8 mouse cellular contexts compared by ENCODE assay signal in genomic region chr19:55877404-55877915, GRCm38 (mm10).
DNase-seq lines count a peak whose midpoint lies in the region; ATAC-seq and TF ChIP-seq lines count a peak whose summit lies in the region.

No protein-coding gene starts in this region.

- no peaks in the 10 kb centered on the region for H3K9me3 ChIP-seq in MEL (replicated peaks; ENCODE audit: insufficient read depth, low read length)
- no peaks in the 10 kb centered on the region for H3K9me3 ChIP-seq in forebrain, embryonic 12.5 days
- H3K9me3 ChIP-seq in hindbrain, embryonic 10.5 days, result no peaks in the 10 kb centered on the region

- no peak overlapping the region for H3K27ac ChIP-seq in MEL (ENCODE audit: control insufficient read depth, low read depth, low read length)
- H3K27ac ChIP-seq in forebrain, embryonic 12.5 days, result 0 out of 2 replicates have a peak overlapping the region, but pooled peaks have one; percentile 46
- peak overlapping the region; percentile 45; the same call in 1 of the 2 replicates for H3K27ac ChIP-seq in hindbrain, embryonic 10.5 days

- no peak overlapping the region for H3K4me3 ChIP-seq in MEL (ENCODE audit: control insufficient read depth in 1 of 2, insufficient read depth in 1 of 2, low read depth in 2 of 2, low read length in 2 of 2)
- no peak overlapping the region for H3K4me3 ChIP-seq in forebrain, embryonic 12.5 days (replicated peaks)
- no peak overlapping the region for H3K4me3 ChIP-seq in hindbrain, embryonic 10.5 days

- TF ChIP-seq EP300 in MEL (IDR thresholded peaks at IDR 0.05; ENCODE audit: low read depth in 1 of 2, low read length in 2 of 2), result no peak

- H3K9ac ChIP-seq in MEL (ENCODE audit: control insufficient read depth, low read depth, low read length, poor library complexity, severe bottlenecking), result no peak overlapping the region
- H3K9ac ChIP-seq in forebrain, embryonic 12.5 days, result no peak overlapping the region

- TF ChIP-seq POLR2A in MEL (IDR thresholded peaks at IDR 0.05; ENCODE audit: control insufficient read depth in 1 of 2, insufficient read depth in 1 of 2, low read depth in 1 of 2, low read length in 2 of 2, poor library complexity in 1 of 2), result no peak
- TF ChIP-seq POLR2A in brain, embryonic 14.5 days (IDR thresholded peaks at IDR 0.05; ENCODE audit: borderline replicate concordance, extremely low read depth, insufficient read depth, insufficient read length, poor library complexity, severe bottlenecking), result no peak

- no peaks in the 10 kb centered on the region for H3K36me3 ChIP-seq in MEL (ENCODE audit: control insufficient read depth in 1 of 2, insufficient read depth in 2 of 2, low read length in 2 of 2)
- H3K36me3 ChIP-seq in forebrain, embryonic 12.5 days (replicated peaks), result no peaks in the 10 kb centered on the region
- no peaks in the 10 kb centered on the region for H3K36me3 ChIP-seq in hindbrain, embryonic 10.5 days

- peak overlapping the region; percentile 9; the same call in 1 of the 2 replicates for H3K4me2 ChIP-seq in forebrain, embryonic 12.5 days

- TF ChIP-seq CTCF in MEL (IDR thresholded peaks at IDR 0.05 in 2 of 3, conservative IDR thresholded peaks at IDR 0.05 in 1 of 3; ENCODE audit: control insufficient read depth in 1 of 3, insufficient read depth in 1 of 3, low read depth in 2 of 3, low read length in 3 of 3, poor library complexity in 1 of 3, severe bottlenecking in 1 of 3), result peak; percentile 87 to 90 (median 90)
- peak; percentile 85 for TF ChIP-seq CTCF in brain, embryonic 14.5 days (IDR thresholded peaks at IDR 0.05; ENCODE audit: borderline replicate concordance, extremely low read depth, insufficient read depth, insufficient read length)

- 12% methylated on average over 7 of the region's 7 CpGs for WGBS in forebrain, embryonic 12.5 days
- WGBS in hindbrain, embryonic 10.5 days, result 20% methylated on average over 7 of the region's 7 CpGs

- no peaks in the 10 kb centered on the region for H3K4me1 ChIP-seq in MEL (ENCODE audit: control insufficient read depth in 1 of 2, insufficient read depth in 2 of 2, low read length in 2 of 2)
- peaks cover 38% of the 10 kb centered on the region for H3K4me1 ChIP-seq in forebrain, embryonic 12.5 days
- H3K4me1 ChIP-seq in hindbrain, embryonic 10.5 days (replicated peaks), result peaks cover 57% of the 10 kb centered on the region

- no peaks in the 10 kb centered on the region; a peak in 1 of 4 replicates for H3K27me3 ChIP-seq in MEL (ENCODE audit: control insufficient read depth in 1 of 2, insufficient read depth in 2 of 2, low read length in 2 of 2)
- H3K27me3 ChIP-seq in forebrain, embryonic 12.5 days, result peaks cover 22% of the 10 kb centered on the region
- H3K27me3 ChIP-seq in hindbrain, embryonic 10.5 days (ENCODE audit: insufficient read depth, poor library complexity, severe bottlenecking), result peaks cover 24% of the 10 kb centered on the region

- TF ChIP-seq RAD21 in MEL (IDR thresholded peaks at IDR 0.05; ENCODE audit: low read depth, low read length), result peak; percentile 81

- peak; percentile 82 for ATAC-seq in forebrain, embryonic 12.5 days (ENCODE audit: low FRiP score)

- peak; percentile 81 for DNase-seq in MEL (ENCODE audit: low read depth, low spot score)
- DNase-seq in brain, embryonic 14.5 days (ENCODE audit: low read depth), result peak; percentile 87
- DNase-seq in hindbrain, embryonic 10.5 days (ENCODE audit: low spot score), result peak; percentile 81
- DNase-seq in layer of hippocampus, postnatal 10 days (ENCODE audit: low spot score in 2 of 2), result peak; percentile 67 to 76
- peak; percentile 78 for DNase-seq in lung, postnatal 14 days
- DNase-seq in right cerebral cortex, adult 18-20 months, result peak; percentile 34
- peak; percentile 71 for DNase-seq in urinary bladder, postnatal 14 days (ENCODE audit: low spot score)

- H3K79me2 ChIP-seq in MEL (ENCODE audit: control insufficient read depth, insufficient read depth, low read length, poor library complexity), result no peaks in the 10 kb centered on the region

TF ChIP-seq in MEL, 35 proteins besides CTCF, POLR2A, EP300 and RAD21:
- TF ChIP-seq MAFK (IDR thresholded peaks at IDR 0.05; ENCODE audit: borderline replicate concordance, low read depth, low read length) (no peak), SMC3 (IDR thresholded peaks at IDR 0.05; ENCODE audit: low read depth, low read length) (peak; percentile 98), ZC3H11A (IDR thresholded peaks at IDR 0.05; ENCODE audit: low read depth, low read length) (peak; percentile 98), ZNF384 (IDR thresholded peaks at IDR 0.05; ENCODE audit: low read depth, low read length) (peak; percentile 68), ELF1 (IDR thresholded peaks at IDR 0.05; ENCODE audit: low read depth, low read length) (no peak), MYC (IDR thresholded peaks at IDR 0.05; ENCODE audit: low read depth, low read length) (0 out of 2 replicates have a peak, but pooled peaks have one; percentile 37), USF1 (IDR thresholded peaks at IDR 0.05; ENCODE audit: low read depth, low read length) (peak; percentile 10; the same call in 1 of the 2 replicates), MEF2A (IDR thresholded peaks at IDR 0.05; ENCODE audit: extremely low read depth, insufficient replicate concordance, low read depth, low read length, poor library complexity, severe bottlenecking) (no peak), GABPA (IDR thresholded peaks at IDR 0.05; ENCODE audit: low read depth, low read length) (no peak), MYB (IDR thresholded peaks at IDR 0.05; ENCODE audit: low read depth, low read length) (no peak), RCOR1 (IDR thresholded peaks at IDR 0.05; ENCODE audit: low read depth, low read length) (no peak), TAL1 (IDR thresholded peaks at IDR 0.05; ENCODE audit: low read length) (no peak), BHLHE40 (IDR thresholded peaks at IDR 0.05; ENCODE audit: borderline replicate concordance, low read depth, low read length) (0 out of 2 replicates have a peak, but pooled peaks have one; percentile 17), POLR2AphosphoS2 (IDR thresholded peaks at IDR 0.05; ENCODE audit: low read length) (no peak), NRF1 (IDR thresholded peaks at IDR 0.05; ENCODE audit: insufficient read depth, low read depth, low read length, poor library complexity, severe bottlenecking) (0 out of 2 replicates have a peak, but pooled peaks have one; percentile 14), ETS1 (IDR thresholded peaks at IDR 0.05; ENCODE audit: low read depth, low read length) (no peak), ZMIZ1 (IDR thresholded peaks at IDR 0.05; ENCODE audit: low read depth, low read length) (no peak), KAT2A (conservative IDR thresholded peaks at IDR 0.05; ENCODE audit: low read depth, low read length) (no peak), E2F4 (IDR thresholded peaks at IDR 0.05; ENCODE audit: borderline replicate concordance, low read depth, low read length) (no peak), HCFC1 (IDR thresholded peaks at IDR 0.05; ENCODE audit: low read depth, low read length) (no peak), MAX (IDR thresholded peaks at IDR 0.05; ENCODE audit: low read length) (no peak), JUND (IDR thresholded peaks at IDR 0.05; ENCODE audit: low read depth, low read length) (no peak), MAZ (IDR thresholded peaks at IDR 0.05; ENCODE audit: low read depth, low read length) (0 out of 2 replicates have a peak, but pooled peaks have one; percentile 54)
TF ChIP-seq in MEL: peak in this region for 8.

Comparison
In these comparisons a context has a peak if more than half of its experiments do, and no peak if none do; other contexts are left out.
1. DNase-seq: peak in every context shown above with its lines; median percentile 87 in brain, embryonic 14.5 days; 81 in MEL; 81 in hindbrain, embryonic 10.5 days; 78 in lung, postnatal 14 days; 72 in layer of hippocampus, postnatal 10 days; 71 in urinary bladder, postnatal 14 days; 34 in right cerebral cortex, adult 18-20 months.